Mouse (Mus musculus): Measurements from ENCODE around the gene Olfr704. TPM values are rescaled to one million over a fixed set of nuclear protein-coding genes. Genes with fewer than 3 reads are reported as not detected.
"Not testable (repeated sequence)": the region's sequence is repeated elsewhere in the genome, so short reads cannot be mapped to it uniquely, and the experiment has no call there.

Gene Olfr704
- total RNA-seq (2021), result not detected
- long read RNA-seq, experiment 1, result 0 reads
- long read RNA-seq, experiment 2, result 0 reads

GRCm38 (mm10) chr7:106862885-106863284, at the start of gene Olfr704:
TSS of gene Olfr704 (plus strand) at chr7:106863185.
- no peak for DNase-seq

GRCm38 (mm10) chr7:106813829-106814228, 49.2 kb upstream of the Olfr704 start, which contains the start of gene Olfr701:
TSS of gene Olfr701 (plus strand) at chr7:106814129.
- DNase-seq, result no peak

GRCm38 (mm10) chr7:106815775-106816174, 47.2 kb upstream of the Olfr704 start:
- DNase-seq, result no peak

- DNase-seq, result no peak
Observed at GRCm38 (mm10) chr7:106818414-106818813, 44.6 kb upstream of the Olfr704 start.

GRCm38 (mm10) chr7:106833793-106834192, 29.2 kb upstream of the Olfr704 start, which contains the start of gene Olfr702:
TSS of gene Olfr702 (minus strand) at chr7:106833893.
- DNase-seq, result no peak

- no peak for DNase-seq
Observed at GRCm38 (mm10) chr7:106843060-106843459, 19.9 kb upstream of the Olfr704 start, which contains the start of gene Olfr703. TSS of gene Olfr703 (plus strand) at chr7:106843360.

- DNase-seq, result no peak
Observed at GRCm38 (mm10) chr7:106876791-106877190, 13.8 kb downstream of the Olfr704 start, which contains the start of gene Olfr705. TSS of gene Olfr705 (minus strand) at chr7:106876891.

GRCm38 (mm10) chr7:106888062-106888461, 25.1 kb downstream of the Olfr704 start, which contains the start of gene Olfr706:
TSS of gene Olfr706 (minus strand) at chr7:106888162.
- no peak for DNase-seq

- not testable (repeated sequence) for DNase-seq
Observed at GRCm38 (mm10) chr7:106901141-106901540, 38.2 kb downstream of the Olfr704 start, which contains the start of gene Olfr707. TSS of gene Olfr707 (minus strand) at chr7:106901241.

GRCm38 (mm10) chr7:106907676-106908075, 44.7 kb downstream of the Olfr704 start, which contains the start of gene Olfr1532-ps1:
TSS of gene Olfr1532-ps1 (plus strand) at chr7:106908001.
- DNase-seq, result no peak

Other genes with a start within 250 kb of the Olfr704 start
- gene Olfr693, start 182.6 kb upstream of the Olfr704 start, total RNA-seq (2021), result not detected
- not detected for gene Olfr694, start 171.4 kb upstream of the Olfr704 start, total RNA-seq (2021)
- gene Olfr695, start 146.8 kb upstream of the Olfr704 start, total RNA-seq (2021), result not detected
- not detected for gene Olfr697, start 120.7 kb upstream of the Olfr704 start, total RNA-seq (2021)
- gene Olfr698, start 107.8 kb upstream of the Olfr704 start, total RNA-seq (2021), result not detected
- not detected for gene Olfr699, start 70.0 kb upstream of the Olfr704 start, total RNA-seq (2021)
- not detected for gene Olfr700, start 54.4 kb upstream of the Olfr704 start, total RNA-seq (2021)
- gene Olfr701, start 49.1 kb upstream of the Olfr704 start, total RNA-seq (2021), result not detected
- gene Olfr702, start 29.3 kb upstream of the Olfr704 start, total RNA-seq (2021), result not detected
- gene Olfr703, start 19.8 kb upstream of the Olfr704 start, total RNA-seq (2021), result not detected
- gene Olfr705, start 13.7 kb downstream of the Olfr704 start, total RNA-seq (2021), result not detected
- not detected for gene Olfr706, start 25.0 kb downstream of the Olfr704 start, total RNA-seq (2021)
- gene Olfr707, start 38.1 kb downstream of the Olfr704 start, total RNA-seq (2021), result not detected
- gene Olfr1532-ps1, start 44.8 kb downstream of the Olfr704 start, total RNA-seq (2021), result not detected
- gene Olfr709-ps1, start 69.0 kb downstream of the Olfr704 start, total RNA-seq (2021), result not detected
- gene Olfr710, start 85.1 kb downstream of the Olfr704 start, total RNA-seq (2021), result not detected
- not detected for gene Olfr6, start 100.8 kb downstream of the Olfr704 start, total RNA-seq (2021)
- not detected for gene Olfr711, start 112.3 kb downstream of the Olfr704 start, total RNA-seq (2021)
- not detected for gene Olfr2, start 142.9 kb downstream of the Olfr704 start, total RNA-seq (2021)
- gene Olfr713, start 168.0 kb downstream of the Olfr704 start, total RNA-seq (2021), result not detected
- not detected for gene Olfr714, start 207.8 kb downstream of the Olfr704 start, total RNA-seq (2021)
- gene Olfr17, start 230.0 kb downstream of the Olfr704 start, total RNA-seq (2021), result not detected
- not detected for gene Olfr715b, start 247.2 kb downstream of the Olfr704 start, total RNA-seq (2021)

Data from gastrocnemius, postnatal 10 days (tissue).